Mouse (Mus musculus): ENCODE measurements around the gene Ssr2.
"Not testable (repeated sequence)": the region's sequence is repeated elsewhere in the genome, so short reads cannot be mapped to it uniquely, and the experiment has no call there.

The Ssr2 gene

DNA sequence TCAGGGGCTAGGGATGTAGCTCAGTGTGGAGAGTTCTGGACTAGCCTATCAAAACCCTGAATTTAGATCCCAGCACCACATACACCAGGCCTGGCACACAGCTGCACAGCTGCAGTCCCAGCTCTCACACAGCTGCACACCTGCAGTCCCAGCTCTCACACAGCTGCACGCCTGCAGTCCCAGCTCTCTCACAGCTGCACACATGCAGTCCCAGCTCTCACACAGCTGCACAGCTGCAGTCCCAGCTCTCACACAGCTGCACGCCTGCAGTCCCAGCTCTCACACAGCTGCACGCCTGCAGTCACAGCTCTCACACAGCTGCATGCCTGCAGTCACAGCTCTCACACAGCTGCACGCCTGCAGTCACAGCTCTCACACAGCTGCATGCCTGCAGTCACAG, 20.9 kb downstream of the Ssr2 start:
- not testable (repeated sequence) for DNase-seq (ENCODE audit: low spot score in 2 of 2)

DNA sequence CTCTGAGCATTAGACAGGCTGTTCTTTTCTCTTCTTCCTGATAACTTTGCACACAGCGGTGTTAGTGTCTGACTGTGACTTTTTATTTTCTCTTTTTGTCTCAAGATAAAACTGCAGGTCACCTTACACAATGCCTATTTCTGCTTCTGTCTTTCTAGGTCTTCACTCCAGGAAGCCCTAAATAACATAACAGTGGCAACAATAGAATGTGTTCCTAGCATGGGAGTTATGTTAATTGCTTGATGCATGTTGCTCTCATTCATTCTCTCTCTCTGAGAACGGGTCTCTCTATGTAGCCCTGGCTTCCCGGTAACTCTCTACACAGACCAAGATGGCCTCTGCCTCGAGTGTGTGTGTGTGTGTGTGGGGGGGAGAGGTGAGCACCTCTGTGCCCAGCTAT, 26.8 kb downstream of the Ssr2 start:
- no peak for DNase-seq (ENCODE audit: low spot score in 2 of 2)

DNA sequence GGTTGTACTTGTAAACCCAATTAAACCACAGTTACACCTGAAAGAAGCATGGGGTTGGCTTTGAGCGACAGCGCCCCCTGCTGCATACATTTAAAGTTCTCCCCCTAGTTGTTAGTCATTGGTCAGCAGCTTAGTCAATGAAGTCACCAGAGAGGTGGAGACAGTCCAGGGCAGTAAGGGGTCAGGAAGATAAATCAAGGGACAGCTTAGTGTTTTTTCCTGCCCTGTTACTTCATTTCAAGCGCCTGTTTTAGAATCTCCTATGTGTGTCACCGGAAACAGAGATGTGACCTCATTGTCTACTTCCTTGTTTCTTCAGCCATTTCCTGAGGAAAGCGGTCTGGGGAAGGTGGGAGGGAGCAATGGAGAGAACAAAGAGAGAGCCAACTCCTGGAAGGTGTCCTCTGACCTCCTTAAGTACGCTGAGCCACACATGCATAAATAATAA, 28.1 kb downstream of the Ssr2 start:
- DNase-seq (ENCODE audit: low spot score in 2 of 2): peak; percentile 57 to 75

DNA sequence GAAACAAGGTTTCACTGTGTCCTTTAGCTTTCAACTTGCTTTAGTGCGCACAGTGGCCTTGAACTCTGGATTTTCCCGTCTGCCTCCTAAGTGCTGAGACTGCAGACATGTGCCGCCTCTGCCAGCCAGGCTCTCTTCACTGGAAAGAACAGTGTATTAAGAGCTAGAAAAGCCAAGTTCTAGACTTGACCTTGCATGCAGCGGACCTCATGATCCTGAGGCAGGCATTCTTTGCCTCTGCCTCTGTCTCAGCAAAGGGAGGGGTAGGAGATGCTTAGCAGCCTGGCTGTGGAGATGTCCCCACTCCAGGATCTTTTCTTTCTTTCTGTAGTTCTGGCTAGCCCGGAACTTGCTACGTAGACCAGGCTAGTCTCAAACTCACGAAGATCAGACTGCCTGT, 29.2 kb downstream of the Ssr2 start:
- no peak for DNase-seq (ENCODE audit: low spot score in 2 of 2)

GRCm38 (mm10) chr3:88605666-88606065, 30.0 kb downstream of the Ssr2 start, which contains the start of gene Arhgef2:
TSS of gene Arhgef2 (plus strand) at chr3:88605966.
- DNase-seq (ENCODE audit: low spot score in 2 of 2): not testable (repeated sequence)

GRCm38 (mm10) chr3:88607065-88607757, 31.5 kb downstream of the Ssr2 start:
- peak; percentile 82 to 91 for DNase-seq (ENCODE audit: low spot score in 2 of 2)

GRCm38 (mm10) chr3:88607758-88608138, 32.1 kb downstream of the Ssr2 start:
- DNase-seq (ENCODE audit: low spot score in 2 of 2): no peak

DNA sequence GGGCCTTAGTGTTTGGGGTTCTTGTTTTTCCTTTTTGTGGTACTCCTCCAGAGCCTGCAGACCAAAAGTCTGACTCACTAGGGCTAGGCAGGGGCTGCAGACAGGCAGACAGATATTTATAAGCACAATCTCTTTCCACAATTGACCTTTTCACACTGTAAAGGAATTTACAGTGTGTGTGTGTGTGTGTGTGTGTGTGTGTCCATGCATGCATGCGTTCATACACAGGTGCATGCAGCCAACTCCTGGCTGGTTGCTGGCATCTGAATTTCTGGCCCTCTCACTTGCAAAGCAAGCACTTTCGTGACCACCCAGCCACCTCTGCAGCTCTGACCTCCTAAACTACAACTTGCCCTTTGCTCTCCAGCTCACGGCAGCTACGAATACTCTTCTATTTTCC, 33.4 kb downstream of the Ssr2 start:
- DNase-seq (ENCODE audit: low spot score in 2 of 2): no peak

DNA sequence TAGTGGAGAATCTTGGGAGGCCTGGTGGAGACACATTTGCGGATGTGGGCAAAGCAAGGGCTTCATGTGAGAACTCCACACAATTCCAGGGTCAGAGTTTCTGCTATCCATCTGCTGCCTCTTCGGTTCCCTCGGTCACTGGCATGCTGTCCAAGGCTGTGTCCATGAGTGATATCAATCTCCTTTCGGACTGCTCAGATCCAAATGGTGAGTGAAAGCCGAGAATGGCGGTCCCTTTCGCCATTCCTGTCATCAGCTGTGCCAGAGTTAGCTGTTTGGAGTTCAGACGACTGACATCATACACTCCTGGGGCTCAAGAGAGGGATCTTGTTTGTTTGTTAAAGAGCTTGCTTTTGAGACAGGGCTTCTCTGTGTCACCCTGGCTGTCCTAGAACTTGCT, 38.7 kb downstream of the Ssr2 start:
- no peak for DNase-seq (ENCODE audit: low spot score in 2 of 2)

- no peak for DNase-seq (ENCODE audit: low spot score in 2 of 2)
These were observed 39.4 kb downstream of the Ssr2 start for GRCm38 (mm10) chr3:88615117-88615516.

DNA sequence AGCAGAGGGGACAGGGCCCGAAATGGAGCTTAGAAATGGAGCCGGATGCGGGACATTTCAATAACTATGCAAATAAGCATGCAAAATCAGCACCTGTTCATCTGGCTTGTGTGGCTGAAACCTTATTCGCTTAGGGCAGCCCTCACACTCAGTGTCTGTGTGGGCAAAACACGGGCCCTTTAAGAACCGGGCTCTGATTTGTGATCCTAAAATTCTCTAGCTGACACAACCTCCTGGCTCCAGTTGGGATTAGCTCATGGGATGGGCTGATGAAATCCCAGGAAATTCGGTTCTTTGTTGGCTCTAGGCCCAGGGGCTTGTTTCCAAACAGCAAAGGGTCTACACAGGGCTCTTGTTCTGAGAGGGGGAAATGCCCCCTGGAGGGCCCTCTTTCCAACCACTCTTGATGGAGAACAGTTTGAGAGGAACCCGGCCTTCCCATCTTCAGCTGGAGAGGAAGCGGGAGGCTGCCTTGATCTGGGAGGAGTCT, 40.3 kb downstream of the Ssr2 start:
- peak in 1 of 2 experiments; percentile 71 for DNase-seq (ENCODE audit: low spot score in 2 of 2)

- DNase-seq (ENCODE audit: low spot score in 2 of 2): no peak
These were observed 41.4 kb downstream of the Ssr2 start for GRCm38 (mm10) chr3:88616951-88617500.

DNA sequence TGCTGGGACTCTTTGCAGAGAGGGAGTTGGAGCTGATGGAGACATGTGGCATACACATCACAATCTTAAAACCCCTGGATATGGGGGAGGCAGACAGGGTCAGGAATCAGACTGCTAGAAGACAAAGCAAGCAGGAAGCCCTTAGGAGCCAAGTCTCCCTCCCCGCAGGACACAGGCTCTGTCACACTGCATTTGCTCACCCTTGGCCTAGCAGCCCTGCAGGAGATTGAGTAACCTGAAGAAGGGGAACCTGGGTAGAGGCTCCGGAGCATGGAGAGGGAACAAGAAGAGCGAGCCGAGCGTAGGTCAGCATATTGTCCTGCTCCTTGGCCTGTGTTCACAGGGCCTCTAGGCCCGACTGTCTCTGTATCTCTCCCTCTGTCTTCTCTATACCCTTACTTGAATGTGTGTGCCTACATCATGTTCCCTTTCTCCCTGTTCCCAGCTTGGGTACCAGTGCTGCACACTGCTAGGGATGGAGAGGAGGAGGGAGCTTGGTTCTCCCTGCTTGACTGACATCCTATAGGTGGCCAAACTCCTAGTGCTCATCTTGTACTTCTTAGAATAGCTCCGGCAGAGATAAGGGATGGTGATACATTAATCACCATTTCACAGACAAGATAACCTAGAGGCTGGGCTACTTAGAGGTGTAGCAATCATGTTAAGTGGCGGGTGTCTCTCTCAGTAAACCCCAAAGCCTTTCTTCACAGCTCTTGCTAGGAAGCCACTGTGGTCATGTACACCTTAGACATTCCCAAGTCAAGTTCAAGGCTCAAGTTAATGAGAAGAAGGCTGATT, 42.6 kb downstream of the Ssr2 start:
- DNase-seq (ENCODE audit: low spot score in 2 of 2): no peak

DNA sequence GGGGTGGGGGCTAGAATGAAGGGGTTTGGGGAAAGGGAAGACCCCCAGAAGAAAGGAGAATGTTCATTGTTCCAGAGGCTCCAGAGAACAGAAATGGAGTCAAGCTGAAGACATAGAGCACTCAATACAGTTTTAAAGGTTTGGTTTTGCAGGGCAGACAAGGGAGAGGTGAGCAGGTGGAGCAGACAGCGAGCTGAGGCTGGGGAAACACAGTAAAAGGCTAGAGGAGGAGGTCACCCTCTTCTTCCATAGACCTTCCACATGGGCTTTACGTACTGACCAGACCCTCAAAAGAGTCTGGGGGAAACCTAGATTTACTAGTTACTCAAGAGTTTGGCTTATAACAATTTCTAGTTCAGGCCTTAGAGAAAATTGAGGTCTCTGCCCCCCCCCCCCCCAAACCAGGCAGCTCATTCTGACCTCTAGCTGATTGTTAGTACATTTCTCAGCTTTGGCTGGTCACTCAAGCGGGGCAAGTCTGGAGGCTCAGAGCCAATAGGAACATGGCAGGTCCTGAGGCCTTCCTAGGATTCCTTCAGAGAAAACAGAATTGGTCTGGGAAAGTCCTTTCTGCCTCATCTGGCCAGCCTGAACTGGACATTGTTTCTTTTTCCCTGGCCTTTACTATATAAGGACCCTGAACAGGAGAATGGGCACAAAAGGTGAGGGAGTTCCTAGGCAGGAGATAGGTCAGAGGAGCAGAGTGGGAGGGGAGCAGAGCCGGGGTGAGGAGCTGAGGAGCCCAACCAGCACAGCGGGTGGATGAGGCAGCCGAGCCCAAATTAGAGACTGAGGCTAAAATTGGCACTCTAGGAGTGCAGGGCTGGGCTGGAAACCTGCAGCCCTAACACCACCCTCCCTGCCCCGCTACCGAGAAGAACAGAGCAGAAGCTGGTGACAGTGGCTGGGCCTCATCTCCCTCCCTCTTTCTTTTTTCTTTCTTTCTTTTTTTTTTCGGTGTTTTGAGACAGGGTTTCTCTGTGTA, 43.7 kb downstream of the Ssr2 start:
- DNase-seq (ENCODE audit: low spot score in 2 of 2): no peak

DNA sequence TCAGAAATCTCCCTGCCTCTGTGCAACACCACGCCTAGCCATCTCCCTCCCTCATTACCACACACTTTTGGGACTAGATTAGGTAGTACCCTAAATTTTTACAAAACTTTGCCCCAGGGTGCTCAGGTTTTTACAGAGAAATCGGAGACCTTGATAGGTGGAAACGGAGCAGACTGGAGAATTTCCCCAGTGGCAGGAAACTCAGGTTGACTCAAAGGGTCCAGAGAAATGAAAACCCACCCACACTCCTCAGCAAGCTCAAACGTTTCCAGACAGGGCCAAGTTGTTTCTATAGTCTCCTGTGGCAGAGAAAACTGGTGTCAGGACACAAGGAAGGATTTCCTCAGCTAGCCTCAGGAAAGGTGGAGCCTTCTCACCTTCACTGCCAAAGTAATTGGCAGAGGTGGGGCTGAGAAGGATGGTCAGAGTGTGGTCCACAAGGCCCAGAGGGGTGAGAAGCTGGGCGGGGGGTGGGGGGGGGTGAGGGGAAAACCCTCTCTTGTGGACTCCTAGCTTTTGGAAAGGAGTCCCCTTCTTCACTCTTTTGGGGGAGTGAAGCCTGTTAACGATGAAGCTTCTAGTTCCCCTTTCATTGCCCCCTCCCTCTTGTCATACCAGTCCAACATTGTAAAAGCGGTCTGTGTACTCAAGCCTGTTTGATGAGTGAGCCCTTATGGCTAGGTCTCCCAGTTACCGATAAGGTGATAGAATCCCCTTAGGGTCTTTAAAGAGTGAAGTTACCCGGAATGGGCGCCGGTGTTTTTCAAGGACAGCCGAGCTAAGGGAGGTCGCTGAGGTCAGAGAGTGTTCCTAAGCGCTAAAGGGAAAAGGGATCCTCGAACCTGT, 44.7 kb downstream of the Ssr2 start:
- no peak for DNase-seq (ENCODE audit: low spot score in 2 of 2)

- peak; percentile 69 to 70 for DNase-seq (ENCODE audit: low spot score in 2 of 2)
These were observed 45.4 kb downstream of the Ssr2 start for GRCm38 (mm10) chr3:88620992-88621536.

DNA sequence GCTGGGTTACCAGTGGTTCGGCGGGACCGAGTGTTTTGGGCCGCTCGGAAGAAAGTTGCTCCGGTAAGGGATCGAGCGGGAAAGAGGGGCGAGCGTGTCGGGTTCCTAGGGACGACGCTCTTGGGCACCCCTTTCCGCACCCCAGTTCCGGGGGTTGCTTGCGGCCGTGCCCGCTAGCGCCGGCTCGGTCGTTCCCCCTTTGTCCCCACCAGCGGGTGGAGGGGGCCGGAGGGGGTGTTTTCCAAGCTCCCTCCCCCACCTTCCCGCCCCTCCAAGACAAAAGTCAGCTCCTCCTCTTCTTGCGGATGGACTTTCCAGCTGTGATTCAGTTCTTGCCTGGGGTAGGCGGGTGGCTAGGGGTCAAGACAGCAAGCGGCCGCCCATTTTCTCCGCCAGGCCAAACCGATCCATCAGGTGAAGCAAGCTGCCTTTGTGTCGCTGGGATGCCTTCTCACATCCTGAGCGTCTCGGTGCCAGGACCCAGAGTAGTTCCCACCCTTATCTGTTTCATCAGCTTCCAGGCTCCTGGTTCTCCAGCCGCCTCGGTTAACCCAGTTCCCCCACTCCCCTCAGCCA, 45.9 kb downstream of the Ssr2 start:
- DNase-seq (ENCODE audit: low spot score in 2 of 2): peak in 1 of 2 experiments; percentile 61

GRCm38 (mm10) chr3:88622113-88622940, 46.7 kb downstream of the Ssr2 start:
- no peak for DNase-seq (ENCODE audit: low spot score in 2 of 2)

- no peak for DNase-seq (ENCODE audit: low spot score in 2 of 2)
These were observed 47.3 kb downstream of the Ssr2 start for GRCm38 (mm10) chr3:88622941-88623345.

Measured in urinary bladder, postnatal 4 days (tissue).